ENCODE assay signal across 13 mouse cellular contexts in genomic region chr19:3645813-3646212, GRCm38 (mm10). TPM values are rescaled to one million over a fixed set of nuclear protein-coding genes. Genes with fewer than 3 reads are reported as not detected.
DNase-seq lines count a peak whose midpoint lies in the region; ATAC-seq and TF ChIP-seq lines count a peak whose summit lies in the region.
"Had no signal": no experiment of that assay in that cellular context is flagged by ENCODE, and none has a peak within 500 bp of the region (broad histone marks: within the 10 kb centered on the region; RNA-seq: fewer than 3 reads in every experiment).

No protein-coding gene starts in this region.

- H3K9ac ChIP-seq in liver, adult 2 months (ENCODE audit: low read depth, low read length): no peak overlapping the region
- H3K9ac ChIP-seq in liver, embryonic 16.5 days (ENCODE audit: low read depth, low read length): no peak overlapping the region
- H3K9ac ChIP-seq: hindbrain, embryonic 12.5 days; limb, embryonic 13.5 days; midbrain, embryonic 13.5 days; neural tube, embryonic 13.5 days had no signal

- H3K9me3 ChIP-seq in liver, embryonic 16.5 days (replicated peaks; ENCODE audit: control insufficient read depth, low read length): no peaks in the 10 kb centered on the region
- H3K9me3 ChIP-seq: G1E; hindbrain, embryonic 12.5 days; limb, embryonic 13.5 days; midbrain, embryonic 13.5 days; neural tube, embryonic 13.5 days had no signal

- H3K4me3 ChIP-seq in liver, adult 2 months (ENCODE audit: insufficient read depth, low read depth, low read length): no peak overlapping the region
- no peak overlapping the region for H3K4me3 ChIP-seq in kidney, adult 2 months (ENCODE audit: insufficient read depth, low read depth, low read length)
- H3K4me3 ChIP-seq in liver, embryonic 16.5 days (ENCODE audit: low read depth, low read length): no peak overlapping the region
- H3K4me3 ChIP-seq: hindbrain, embryonic 12.5 days; limb, embryonic 13.5 days; midbrain, embryonic 13.5 days; neural tube, embryonic 13.5 days had no signal

- TF ChIP-seq CTCF in liver, adult 2 months (IDR thresholded peaks at IDR 0.05; ENCODE audit: low read depth, low read length): no peak
- TF ChIP-seq CTCF in kidney, adult 2 months (conservative IDR thresholded peaks at IDR 0.05; ENCODE audit: insufficient read depth, insufficient read length, low read depth, low read length): no peak

- H3K4me2 ChIP-seq in liver, embryonic 16.5 days (ENCODE audit: low read depth, low read length): no peak overlapping the region
- H3K4me2 ChIP-seq: hindbrain, embryonic 12.5 days; limb, embryonic 13.5 days; midbrain, embryonic 13.5 days; neural tube, embryonic 13.5 days had no signal

- WGBS in liver, adult 2 months: 85% methylated on average over 3 of the region's 3 CpGs
- WGBS in kidney, adult 2 months: 69% methylated on average over 3 of the region's 3 CpGs
- WGBS in liver, embryonic 16.5 days (ENCODE audit: insufficient replicate concordance): 76% methylated on average over 3 of the region's 3 CpGs

- H3K27me3 ChIP-seq in liver, adult 2 months (ENCODE audit: control insufficient read depth, insufficient read depth, low read length): no peaks in the 10 kb centered on the region
- H3K27me3 ChIP-seq in kidney, adult 2 months (replicated peaks; ENCODE audit: control insufficient read depth, insufficient read depth, low read length): no peaks in the 10 kb centered on the region
- H3K27me3 ChIP-seq in liver, embryonic 16.5 days (ENCODE audit: control insufficient read depth, insufficient read depth, low read depth, low read length): no peaks in the 10 kb centered on the region
- H3K27me3 ChIP-seq: hindbrain, embryonic 12.5 days; limb, embryonic 13.5 days; midbrain, embryonic 13.5 days; neural tube, embryonic 13.5 days had no signal

- peak; percentile 60 for ATAC-seq in liver, embryonic 16.5 days (ENCODE audit: low read depth)
- ATAC-seq: midbrain, embryonic 13.5 days had no signal

- peak overlapping the region; percentile 42 for H3K27ac ChIP-seq in liver, adult 2 months (replicated peaks; ENCODE audit: insufficient read depth, low read depth, low read length)
- H3K27ac ChIP-seq in kidney, adult 2 months (ENCODE audit: insufficient read depth, low read depth, low read length): peak overlapping the region; percentile 54
- no peak overlapping the region for H3K27ac ChIP-seq in liver, embryonic 16.5 days (ENCODE audit: low read length)
- H3K27ac ChIP-seq: hindbrain, embryonic 12.5 days; limb, embryonic 13.5 days; midbrain, embryonic 13.5 days; neural tube, embryonic 13.5 days had no signal

- peaks cover 9% of the 10 kb centered on the region for H3K36me3 ChIP-seq in liver, adult 2 months (ENCODE audit: control insufficient read depth, insufficient read depth, low read length)
- H3K36me3 ChIP-seq in kidney, adult 2 months (ENCODE audit: control insufficient read depth, insufficient read depth, low read length): no peaks in the 10 kb centered on the region
- no peaks in the 10 kb centered on the region for H3K36me3 ChIP-seq in liver, embryonic 16.5 days (ENCODE audit: control insufficient read depth, insufficient read depth)
- H3K36me3 ChIP-seq: G1E; neural tube, embryonic 13.5 days had no signal

- H3K79me2 ChIP-seq in liver, adult 2 months (ENCODE audit: control insufficient read depth, insufficient read depth, low read length): 0 out of 2 replicates have a peak, but pooled peaks cover 5% of the 10 kb centered on the region

- peaks cover 8% of the 10 kb centered on the region for H3K4me1 ChIP-seq in liver, adult 2 months (ENCODE audit: control insufficient read depth, insufficient read depth, low read length)
- peaks cover 20% of the 10 kb centered on the region; the same call in 1 of the 2 replicates for H3K4me1 ChIP-seq in kidney, adult 2 months (ENCODE audit: control insufficient read depth, insufficient read depth, low read length)
- no peaks in the 10 kb centered on the region; the same call in 1 of the 2 replicates for H3K4me1 ChIP-seq in liver, embryonic 16.5 days (ENCODE audit: control insufficient read depth, low read depth, low read length)

- TF ChIP-seq POLR2A in liver, adult 2 months (IDR thresholded peaks at IDR 0.05; ENCODE audit: extremely low read depth, insufficient read depth, low read length): no peak
- no peak for TF ChIP-seq POLR2A in kidney, adult 2 months (IDR thresholded peaks at IDR 0.05; ENCODE audit: low read depth, low read length)

- DNase-seq in adrenal gland, adult 2 months: peak; percentile 63
- DNase-seq in adrenal gland, postnatal 25 days: no peak
- peak; percentile 30 for DNase-seq in liver, adult 2 months (ENCODE audit: extremely low read depth, low read depth, low spot score)
- no peak for DNase-seq in liver
- peak; percentile 72 for DNase-seq in kidney, adult 2 months
- DNase-seq in right cerebral cortex, postnatal 36 days (ENCODE audit: low spot score in 2 of 2): no peak
- no peak for DNase-seq in cerebellum, postnatal 10 days

RNA-seq across cellular contexts. Expression of gene Lrp5, which starts 40.6 kb away (rescaled TPM):
- 100 to 1,000 TPM in 1 of 2 experiments, 10 to 100 TPM in 1; 92.7 to 111 TPM for total RNA-seq in adrenal gland, adult 2 months (2021)
- 103 and 113 TPM in 2 replicates for polyA plus RNA-seq in adrenal gland, adult 2 months (2012; rRNA removed)
- 97.9 and 117 TPM in 2 replicates for total RNA-seq in adrenal gland, postnatal 25 days (2021)
- 14.1 and 23.2 TPM in 2 replicates for total RNA-seq in liver, adult 2 months (2014; rRNA removed)
- polyA plus RNA-seq in liver, adult 2 months (2012; rRNA removed): 32.6 and 42.4 TPM in 2 replicates
- polyA plus RNA-seq in kidney, adult 2 months (2012; rRNA removed): 33.9 and 34.2 TPM in 2 replicates
- 2.2 and 2.7 TPM in 2 replicates for polyA plus RNA-seq in liver, embryonic 16.5 days (2015; fragmentation: Nextera tagmentation; extraction: Ambion mirVana)

Comparison
In these comparisons a context has a peak if more than half of its experiments do, and no peak if none do; other contexts are left out.
1. DNase-seq: peak in adrenal gland, adult 2 months (single experiment), liver, adult 2 months (single experiment) and kidney, adult 2 months (single experiment); none in adrenal gland, postnatal 25 days (single experiment), liver (single experiment), right cerebral cortex, postnatal 36 days (0 of 2) and cerebellum, postnatal 10 days (0 of 2).